Mouse (Mus musculus) stomach, postnatal 0 days (tissue): ENCODE measurements around the gene Prpf3. TPM values are rescaled to one million over a fixed set of nuclear protein-coding genes. Genes with fewer than 3 reads are reported as not detected.
"Not testable (repeated sequence)": the region's sequence is repeated elsewhere in the genome, so short reads cannot be mapped to it uniquely, and the experiment has no call there.

ENCODE experiments used
- ATAC-seq: fragments of 200-750 bp; cut with Nextera tagmentation; 2 replicates; pipeline ENCODE4 v1.8.0; 2017; ENCODE audit not compliant: low FRiP score, low TSS enrichment
- DNase-seq: peaks from one replicate; pipeline ENCODE4 v3.0.0-alpha.2; 2016; ENCODE audit warnings: low spot score
- H3K27ac ChIP-seq: fragments of 300-500 bp; sonication (generic); replicated peaks from 2 replicates; pipeline ENCODE4 v1.5.1; 2014; ENCODE audit warnings: mild to moderate bottlenecking, control low read depth
- H3K27me3 ChIP-seq: fragments of 300-500 bp; sonication (generic); 2 replicates; pipeline ENCODE4 v1.6.1; 2014; ENCODE audit warnings: low read length; ENCODE audit not compliant: control insufficient read depth, insufficient read depth
- H3K36me3 ChIP-seq: fragments of 300-500 bp; sonication (generic); 2 replicates; pipeline ENCODE4 v1.6.1; 2014; ENCODE audit warnings: low read length, mixed read lengths; ENCODE audit not compliant: control insufficient read depth, insufficient read depth
- H3K4me1 ChIP-seq: fragments of 300-500 bp; sonication (generic); replicated peaks from 2 replicates; pipeline ENCODE4 v1.6.1; 2014; ENCODE audit warnings: antibody characterized with exemption; ENCODE audit not compliant: control insufficient read depth, insufficient read depth
- H3K4me2 ChIP-seq: fragments of 300-500 bp; sonication (generic); replicated peaks from 2 replicates; pipeline ENCODE4 v1.6.1; 2014; ENCODE audit warnings: low read depth, mild to moderate bottlenecking, control low read depth, moderate library complexity
- H3K4me3 ChIP-seq: fragments of 300-500 bp; sonication (generic); 2 replicates; pipeline ENCODE4 v1.5.1; 2014; ENCODE audit warnings: low read depth, low read length, control low read depth
- H3K9ac ChIP-seq: fragments of 300-500 bp; sonication (generic); 2 replicates; pipeline ENCODE4 v1.6.1; 2014; ENCODE audit warnings: mild to moderate bottlenecking, low read length, control low read depth, mixed read lengths
- H3K9me3 ChIP-seq: fragments of 300-500 bp; sonication (generic); 2 replicates; pipeline ENCODE4 v1.6.1; 2016; ENCODE audit warnings: low read length; ENCODE audit not compliant: control insufficient read depth
- CTCF ChIP-seq: IDR thresholded peaks from 2 replicates; pipeline ENCODE4 v1.5.1; 2016; ENCODE audit warnings: antibody characterized with exemption, low read depth, mild to moderate bottlenecking, moderate library complexity
- EP300 ChIP-seq: optimal IDR thresholded peaks from 2 replicates; pipeline ENCODE3; 2016; ENCODE audit warnings: antibody characterized with exemption
- WGBS: fragments of 180-500 bp; shearing (Covaris S2); extraction: QIAGEN DNeasy Blood & Tissue Kit; methylation state at CpG from one replicate; pipeline ENCODE4 v1.1.7; 2014; 5-methylcytosine and 5-hydroxymethylcytosine counted together
- polyA plus RNA-seq: library from polyadenylated mRNA; unstranded; fragments of >200 nt; fragmentation: Nextera tagmentation; extraction: Ambion mirVana; gene quantifications from 2 replicates; pipeline ENCODE4 v1.2.1, GENCODE M21; 2015

Gene Prpf3
- polyA plus RNA-seq, 1 experiment from 2014 or later = 13.8 TPM

DNA sequence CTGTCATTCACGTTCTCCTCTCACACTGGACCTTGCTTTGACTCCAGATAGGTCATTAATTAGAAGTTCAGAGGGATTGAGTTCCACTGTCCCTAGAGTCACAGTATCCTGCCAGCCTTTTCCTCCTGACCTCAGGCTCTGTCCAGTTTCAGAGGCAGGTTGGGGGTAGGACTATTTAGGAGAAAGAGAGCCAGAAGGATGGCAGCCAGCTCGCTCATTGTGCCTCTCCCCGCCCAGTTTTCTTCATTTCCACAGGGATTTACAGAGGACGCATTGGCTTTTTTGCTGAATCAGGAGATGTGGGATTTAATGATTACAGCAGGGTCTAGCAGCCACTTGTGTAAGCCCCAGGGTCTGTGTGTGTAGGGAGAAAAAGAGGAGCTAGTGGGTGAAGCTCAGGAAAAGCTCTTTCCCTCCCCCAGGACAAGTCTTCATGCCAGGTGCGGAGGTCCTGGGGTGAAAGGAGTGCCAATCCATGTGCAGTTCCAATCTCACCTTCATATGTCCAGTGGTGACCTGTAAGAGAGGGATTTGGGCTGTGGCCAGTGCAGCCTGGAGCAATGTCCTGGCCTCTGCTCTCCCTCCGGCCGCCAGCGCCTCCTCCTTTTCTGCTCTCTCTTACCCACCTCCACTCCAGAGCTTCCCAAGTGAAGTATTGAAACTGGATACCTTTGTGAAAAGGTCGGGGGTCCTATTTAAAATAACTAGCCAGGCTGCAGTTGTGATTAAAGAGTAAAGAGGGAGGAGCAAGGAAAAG lies 46.1 kb upstream of the Prpf3 start:
- 51% methylated on average over 9 of the region's 9 CpGs for WGBS

GRCm38 (mm10) chr3:95899800-95900524 lies 44.3 kb upstream of the Prpf3 start:
- H3K4me2 ChIP-seq = no peak overlapping the region
- 0 out of 2 replicates have a peak, but pooled peaks cover 5% of the 10 kb centered on the region for H3K36me3 ChIP-seq
- H3K9ac ChIP-seq = no peak overlapping the region
- no peaks in the 10 kb centered on the region for H3K4me1 ChIP-seq
- H3K9me3 ChIP-seq = no peaks in the 10 kb centered on the region
- TF ChIP-seq EP300 (no peak), CTCF (no peak)
- DNase-seq = no peak
- H3K27me3 ChIP-seq = no peaks in the 10 kb centered on the region
- H3K27ac ChIP-seq = no peak overlapping the region
- H3K4me3 ChIP-seq = no peak overlapping the region
- ATAC-seq = no peak
- WGBS = 61% methylated on average over 13 of the region's 13 CpGs

More for the DNA sequence above, 46.1 kb upstream of the Prpf3 start:
- Histone ChIP-seq H3K9me3 (no peaks in the 10 kb centered on the region), H3K36me3 (0 out of 2 replicates have a peak, but pooled peaks cover 5% of the 10 kb centered on the region), H3K27me3 (no peaks in the 10 kb centered on the region), H3K27ac (no peak overlapping the region), H3K4me2 (no peak overlapping the region), H3K4me3 (no peak overlapping the region), H3K9ac (no peak overlapping the region), H3K4me1 (peaks cover 5% of the 10 kb centered on the region; the same call in 1 of the 2 replicates)
- DNase-seq (no peak), ATAC-seq (no peak)
- TF ChIP-seq EP300 (no peak), CTCF (no peak)

DNA sequence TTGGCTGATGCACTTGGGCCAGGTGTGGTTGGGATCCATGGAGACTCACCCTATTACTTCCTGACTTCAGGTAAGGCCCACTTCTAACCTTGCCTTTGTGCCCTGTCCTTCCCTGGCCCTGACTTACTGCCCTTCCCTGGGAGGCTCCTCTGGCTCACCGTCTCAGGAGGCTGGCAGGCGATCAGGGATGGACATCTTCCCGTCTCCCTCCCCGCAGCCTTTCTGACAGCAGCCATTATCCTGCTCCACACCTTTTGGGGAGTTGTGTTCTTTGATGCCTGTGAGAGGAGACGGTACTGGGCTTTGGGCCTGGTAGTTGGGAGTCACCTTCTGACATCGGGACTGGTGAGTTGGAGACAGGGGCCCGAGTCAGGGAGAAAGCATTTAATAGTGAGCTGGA lies 39.8 kb upstream of the Prpf3 start:
- ATAC-seq, H3K36me3 ChIP-seq, H3K27me3 ChIP-seq, H3K4me3 ChIP-seq, DNase-seq, H3K9ac ChIP-seq, H3K4me2 ChIP-seq, H3K4me1 ChIP-seq, H3K9me3 ChIP-seq, H3K27ac ChIP-seq: not testable (repeated sequence)
- WGBS = 85% methylated on average over 7 of the region's 7 CpGs

GRCm38 (mm10) chr3:95894317-95895160 lies 38.9 kb upstream of the Prpf3 start:
- DNase-seq = peak; percentile 54
- 5% methylated on average over 14 of the region's 16 CpGs for WGBS
- 0 out of 2 replicates have a peak, but pooled peaks have one; percentile 1 for ATAC-seq

DNA sequence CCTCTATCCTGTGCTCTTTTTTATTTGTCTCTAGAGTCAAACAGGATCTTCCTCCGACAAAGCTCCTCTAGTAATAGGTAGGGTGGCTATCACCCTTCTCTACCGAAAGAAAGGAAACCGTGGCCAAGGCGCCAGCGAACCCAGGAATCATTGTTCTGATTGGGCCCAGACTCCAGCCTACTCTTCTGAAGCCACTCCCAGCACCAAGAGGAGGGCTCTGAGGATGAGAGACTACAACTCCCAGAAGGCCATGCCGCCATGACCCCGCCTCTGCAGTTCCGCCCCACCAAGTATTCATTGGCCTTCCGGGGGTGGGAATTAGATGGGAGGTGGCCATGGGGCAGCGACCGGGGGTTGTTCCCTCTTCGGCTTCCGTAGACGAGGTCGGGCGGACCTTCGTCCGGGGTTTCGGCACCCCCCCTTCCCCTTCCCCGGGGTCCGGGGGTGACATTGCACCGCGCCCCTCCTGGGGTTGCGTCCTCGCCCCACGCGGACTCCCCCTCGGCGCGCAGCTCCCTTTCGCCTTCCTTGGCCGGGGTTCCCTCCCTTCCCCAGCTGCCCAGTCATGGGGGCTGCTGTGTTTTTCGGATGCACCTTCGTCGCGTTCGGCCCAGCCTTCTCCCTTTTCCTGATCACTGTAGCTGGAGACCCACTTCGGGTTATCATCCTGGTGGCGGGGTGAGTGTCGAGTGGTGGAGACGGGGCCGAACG lies 38.1 kb upstream of the Prpf3 start, which contains the start of gene Aph1a:
Gene Aph1a (plus strand): TSS at position 364 of the 711 bp plus-strand sequence.
- H3K9me3 ChIP-seq, H3K4me1 ChIP-seq, H3K36me3 ChIP-seq, H3K27me3 ChIP-seq: not testable (repeated sequence)
- ATAC-seq (peak; percentile 98), DNase-seq (peak; percentile 96)
- Histone ChIP-seq H3K27ac (peak within 1 kb of the TSS; percentile 87), H3K4me3 (peak within 1 kb of the TSS; percentile 58), H3K4me2 (peak within 1 kb of the TSS; percentile 77), H3K9ac (peak within 1 kb of the TSS; percentile 74)
- under 1% methylated on average over 24 of the region's 43 CpGs for WGBS

More at GRCm38 (mm10) chr3:95894317-95895160, 38.9 kb upstream of the Prpf3 start:
- H3K36me3 ChIP-seq = 0 out of 2 replicates have a peak, but pooled peaks cover 5% of the 10 kb centered on the region
- TF ChIP-seq EP300 (no peak), CTCF (no peak)
- H3K4me3 ChIP-seq = peak overlapping the region; percentile 58
- peak overlapping the region; percentile 87 for H3K27ac ChIP-seq
- H3K27me3 ChIP-seq = no peaks in the 10 kb centered on the region
- peak overlapping the region; percentile 77 for H3K4me2 ChIP-seq
- H3K4me1 ChIP-seq = 0 out of 2 replicates have a peak, but pooled peaks cover 3% of the 10 kb centered on the region
- H3K9me3 ChIP-seq = no peaks in the 10 kb centered on the region
- H3K9ac ChIP-seq = peak overlapping the region; percentile 74
